Mouse (Mus musculus): ENCODE measurements around the gene Cyp27b1.

The Cyp27b1 gene

GRCm38 (mm10) chr10:127085633-127086032 is 37.6 kb downstream of the Cyp27b1 start:
- intact Hi-C loops (cut with DNase I) = no loop called here

GRCm38 (mm10) chr10:127090560-127091411 is 42.7 kb downstream of the Cyp27b1 start:
- intact Hi-C loops (cut with DNase I) = no loop called here

- intact Hi-C loops (cut with DNase I) = no loop called here
Measured at GRCm38 (mm10) chr10:127091507-127092396, 43.7 kb downstream of the Cyp27b1 start.

GRCm38 (mm10) chr10:127092742-127093141 is 44.7 kb downstream of the Cyp27b1 start:
- intact Hi-C loops (cut with DNase I) = no loop called here

GRCm38 (mm10) chr10:127094382-127094802 is 46.3 kb downstream of the Cyp27b1 start:
- intact Hi-C loops (cut with DNase I) = no loop called here

- intact Hi-C loops (cut with DNase I) = no loop called here
Measured at GRCm38 (mm10) chr10:127098514-127098913, 50.5 kb downstream of the Cyp27b1 start.

GRCm38 (mm10) chr10:127099191-127099590 is 51.1 kb downstream of the Cyp27b1 start:
- intact Hi-C loops (cut with DNase I) = no loop called here

- intact Hi-C loops (cut with DNase I) = no loop called here
Measured at GRCm38 (mm10) chr10:127099868-127100267, 51.8 kb downstream of the Cyp27b1 start.

- intact Hi-C loops (cut with DNase I) = no loop called here
Measured at GRCm38 (mm10) chr10:127100414-127100813, 52.4 kb downstream of the Cyp27b1 start.

GRCm38 (mm10) chr10:127101151-127101550 is 53.1 kb downstream of the Cyp27b1 start:
- intact Hi-C loops (cut with DNase I) = no loop called here

Small RNA genes within 50 kb of the gene (microRNA-seq; reads per million reads assigned to microRNA genes)
- gene Mir546 = 0.34 to 1.1 reads per million in 2 experiments

All from adrenal gland (tissue).